Mouse (Mus musculus): Measurements from ENCODE around the gene Xrcc4. TPM values are rescaled to one million over a fixed set of nuclear protein-coding genes. Genes with fewer than 3 reads are reported as not detected.

Gene Xrcc4
- polyA plus RNA-seq, 1 experiment from 2014 or later = 17.0 TPM

DNA sequence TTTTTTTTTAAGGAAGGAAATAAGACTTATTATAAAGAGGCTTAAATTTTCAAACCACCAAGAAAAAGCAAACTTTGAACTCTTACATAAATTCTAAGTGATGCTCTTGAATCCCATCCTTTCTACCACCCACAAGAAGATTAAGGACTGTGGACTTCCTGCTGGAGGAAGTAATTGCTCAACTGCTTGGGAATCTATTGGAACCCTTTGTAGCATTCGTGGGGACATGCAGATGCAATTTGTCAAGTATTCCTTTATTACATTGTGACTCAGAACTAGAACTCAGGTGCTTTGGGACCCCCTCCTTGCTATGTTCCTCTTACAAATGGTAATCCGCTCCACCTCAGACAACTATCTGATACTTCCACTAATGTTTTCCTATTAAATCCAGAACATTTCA, 351.1 kb downstream of the Xrcc4 start:
- no peak for ATAC-seq (ENCODE audit: insufficient number of reproducible peaks, low FRiP score)
- Histone ChIP-seq H3K27ac (ENCODE audit: poor library complexity, severe bottlenecking) (peak overlapping the region; percentile 54; the same call in 1 of the 2 replicates), H3K4me3 (peak overlapping the region; percentile 83), H3K9ac (no peak overlapping the region), H3K4me2 (peak overlapping the region; percentile 93), H3K9me3 (replicated peaks) (no peaks in the 10 kb centered on the region), H3K27me3 (replicated peaks) (no peaks in the 10 kb centered on the region), H3K4me1 (replicated peaks) (peaks cover 27% of the 10 kb centered on the region), H3K36me3 (no peaks in the 10 kb centered on the region)
- WGBS = 41% methylated on average over 2 of the region's 2 CpGs

DNA sequence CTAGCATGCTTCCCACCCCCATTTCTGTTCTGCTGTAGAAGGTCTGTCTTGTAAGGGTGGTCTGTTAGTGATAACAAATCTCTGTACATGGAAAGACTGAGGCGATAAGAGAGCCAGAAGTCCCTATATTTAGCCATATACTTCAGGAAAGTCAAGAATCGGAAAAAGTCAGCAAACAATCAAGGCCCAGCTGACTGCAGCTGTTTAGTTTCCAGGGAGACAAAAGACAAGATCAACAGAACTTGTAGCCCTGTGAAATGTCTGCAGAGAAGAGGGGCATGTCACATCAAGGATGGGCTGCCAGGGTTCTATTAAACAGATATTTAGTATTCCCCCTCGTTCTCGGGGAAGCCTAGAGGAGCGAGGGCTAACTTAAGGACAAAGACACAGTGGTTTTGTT, 354.3 kb downstream of the Xrcc4 start:
- Histone ChIP-seq H3K27ac (ENCODE audit: poor library complexity, severe bottlenecking) (peak overlapping the region; percentile 63), H3K9ac (no peak overlapping the region), H3K9me3 (replicated peaks) (no peaks in the 10 kb centered on the region), H3K36me3 (peaks cover 6% of the 10 kb centered on the region; the same call in 1 of the 2 replicates), H3K4me2 (peak overlapping the region; percentile 40), H3K4me3 (no peak overlapping the region), H3K27me3 (replicated peaks) (no peaks in the 10 kb centered on the region), H3K4me1 (replicated peaks) (peaks cover 35% of the 10 kb centered on the region)
- 13% methylated on average over 5 of the region's 5 CpGs for WGBS
- no peak for ATAC-seq (ENCODE audit: insufficient number of reproducible peaks, low FRiP score)

DNA sequence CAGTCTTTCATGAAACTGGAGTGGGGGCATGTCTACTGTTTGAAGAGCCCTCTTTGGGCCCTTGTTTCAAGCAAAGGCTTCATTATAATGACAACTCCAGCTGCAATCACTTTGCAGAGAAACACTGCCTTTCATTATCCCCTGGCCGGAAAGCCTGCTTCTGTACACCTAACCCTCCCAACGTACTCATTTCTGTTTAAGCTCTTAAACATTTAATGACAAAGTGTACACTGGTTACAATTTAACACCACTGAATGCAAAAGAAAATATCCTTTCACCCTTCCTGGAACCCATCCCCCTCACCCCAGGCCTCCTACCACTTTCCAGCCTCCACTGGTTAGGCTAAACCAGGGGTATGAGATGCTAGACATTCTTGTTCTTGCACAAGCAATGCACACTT, 362.9 kb downstream of the Xrcc4 start:
- no peak for ATAC-seq (ENCODE audit: insufficient number of reproducible peaks, low FRiP score)
- H3K9me3 ChIP-seq (replicated peaks) = no peaks in the 10 kb centered on the region
- peaks cover 39% of the 10 kb centered on the region for H3K36me3 ChIP-seq
- H3K4me1 ChIP-seq (replicated peaks) = peaks cover 6% of the 10 kb centered on the region; the same call in 1 of the 2 replicates
- no peak overlapping the region for H3K4me2 ChIP-seq
- no peak overlapping the region for H3K9ac ChIP-seq
- H3K27ac ChIP-seq (ENCODE audit: poor library complexity, severe bottlenecking) = no peak overlapping the region
- H3K4me3 ChIP-seq = no peak overlapping the region
- no peaks in the 10 kb centered on the region for H3K27me3 ChIP-seq (replicated peaks)
- 80% methylated on average over 2 of the region's 2 CpGs for WGBS

Other genes with a start within 250 kb of the Xrcc4 start
- gene Tmem167, start 485 bp downstream of the Xrcc4 start, polyA plus RNA-seq (2016; fragmentation: Nextera tagmentation; extraction: Ambion mirVana) = 48.1 and 50.0 TPM in 2 replicates

Measured in heart, embryonic 12.5 days (tissue).